Mouse (Mus musculus): ENCODE results near the gene P4ha1. TPM values are rescaled to one million over a fixed set of nuclear protein-coding genes. Genes with fewer than 3 reads are reported as not detected.

P4ha1 gene
- polyA plus RNA-seq, 2 experiments = 5.1 to 9.3 TPM

DNA sequence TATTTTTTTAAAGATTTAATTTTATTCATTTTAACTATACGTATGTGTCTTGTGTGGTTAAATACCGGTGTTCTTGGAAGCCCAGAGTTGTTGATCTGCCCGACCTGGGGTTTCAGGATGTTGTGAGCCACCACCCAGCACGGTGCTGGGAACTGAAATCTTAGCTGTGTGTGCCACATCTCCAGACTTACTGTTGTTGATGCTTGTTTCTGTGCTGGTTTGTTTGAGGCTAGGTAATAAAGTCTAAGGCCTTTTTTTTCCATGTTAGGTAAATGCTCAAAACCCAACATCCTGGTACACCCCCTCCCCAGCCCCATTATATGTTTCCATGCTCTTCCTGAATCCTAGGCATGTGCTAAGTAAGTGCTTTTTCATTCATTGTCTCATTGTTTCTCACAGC is 825 bp upstream of the P4ha1 start:
- H3K4me1 ChIP-seq (replicated peaks; ENCODE audit: control insufficient read depth in 2 of 2, insufficient read depth in 2 of 2, low read length in 1 of 2) = peaks cover 7 to 9% of the 10 kb centered on the region in 2 experiments
- H3K36me3 ChIP-seq (replicated peaks; ENCODE audit: control insufficient read depth, insufficient read depth, low read depth) = no peaks in the 10 kb centered on the region
- no peak for TF ChIP-seq EP300 (IDR thresholded peaks at IDR 0.05; ENCODE audit: low read depth)
- no peak for TF ChIP-seq CTCF (IDR thresholded peaks at IDR 0.05; ENCODE audit: low read depth)
- WGBS (ENCODE audit: insufficient replicate concordance) = 55% methylated on average over 4 of the region's 4 CpGs
- H3K4me3 ChIP-seq (ENCODE audit: insufficient read depth in 1 of 2, low read depth in 2 of 2, low read length in 2 of 2) = no peak overlapping the region; a peak in 1 of 4 replicates
- peak overlapping the region; percentile 85 for H3K9ac ChIP-seq (replicated peaks)
- no peak overlapping the region for H3K27ac ChIP-seq
- ATAC-seq (ENCODE audit: insufficient read depth) = no peak
- H3K27me3 ChIP-seq (ENCODE audit: control insufficient read depth, insufficient read depth, low read length) = no peaks in the 10 kb centered on the region
- H3K9me3 ChIP-seq (ENCODE audit: control insufficient read depth, low read length) = no peaks in the 10 kb centered on the region
- peak overlapping the region; percentile 95 for H3K4me2 ChIP-seq (ENCODE audit: low read depth)
- no peak for DNase-seq (ENCODE audit: low read depth in 3 of 3, low spot score in 3 of 3)

DNA sequence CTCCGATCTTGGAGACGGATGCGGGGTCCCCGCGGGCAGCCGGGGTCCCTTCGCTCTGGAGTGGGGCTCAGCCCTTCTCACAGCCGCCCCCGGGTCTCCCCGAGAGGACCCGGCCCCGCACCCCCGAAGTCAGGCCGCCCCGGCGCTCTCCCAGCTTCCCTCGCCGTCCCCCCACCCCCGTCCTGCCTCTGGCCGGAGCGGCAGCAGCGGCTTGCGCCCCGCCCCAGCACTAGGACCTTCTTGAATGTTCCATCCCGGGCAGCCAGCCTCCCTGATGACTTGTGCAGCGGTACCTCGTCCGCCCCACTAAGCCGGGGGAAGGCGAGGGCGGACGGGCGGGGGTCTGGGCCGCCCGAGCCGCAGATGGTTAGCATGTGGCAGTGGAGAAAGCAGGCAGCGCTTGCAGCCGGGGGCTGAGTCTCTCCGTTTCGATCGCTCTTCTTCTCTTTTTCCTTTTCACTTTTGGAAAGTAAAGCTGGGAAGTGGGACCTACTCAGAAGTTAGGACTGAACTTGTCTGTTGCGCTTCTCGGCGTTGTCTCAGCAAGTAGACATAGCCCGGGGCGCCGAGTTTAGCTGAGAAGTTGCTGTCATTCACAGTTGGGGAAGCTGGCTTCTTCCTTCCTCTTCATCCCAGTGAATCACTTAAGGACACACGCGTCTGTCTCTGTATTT is 529 bp downstream of the P4ha1 start:
- peak; percentile 36 to 49 (median 45) for DNase-seq (ENCODE audit: low read depth in 3 of 3, low spot score in 3 of 3)
- Histone ChIP-seq H3K9me3 (ENCODE audit: control insufficient read depth, low read length) (no peaks in the 10 kb centered on the region), H3K36me3 (replicated peaks; ENCODE audit: control insufficient read depth, insufficient read depth, low read depth) (no peaks in the 10 kb centered on the region), H3K4me3 (ENCODE audit: insufficient read depth in 1 of 2, low read depth in 2 of 2, low read length in 2 of 2) (peak overlapping the region; percentile 81 to 87), H3K4me2 (ENCODE audit: low read depth) (peak overlapping the region; percentile 95), H3K27me3 (ENCODE audit: control insufficient read depth, insufficient read depth, low read length) (no peaks in the 10 kb centered on the region), H3K4me1 (replicated peaks; ENCODE audit: control insufficient read depth in 2 of 2, insufficient read depth in 2 of 2, low read length in 1 of 2) (peaks cover 7 to 9% of the 10 kb centered on the region in 2 experiments), H3K27ac (peak overlapping the region; percentile 55), H3K9ac (replicated peaks) (peak overlapping the region; percentile 85)
- WGBS (ENCODE audit: insufficient replicate concordance) = under 1% methylated on average over 48 of the region's 49 CpGs
- peak; percentile 72 for ATAC-seq (ENCODE audit: insufficient read depth)
- no peak for TF ChIP-seq CTCF (IDR thresholded peaks at IDR 0.05; ENCODE audit: low read depth)
- TF ChIP-seq EP300 (IDR thresholded peaks at IDR 0.05; ENCODE audit: low read depth) = no peak

DNA sequence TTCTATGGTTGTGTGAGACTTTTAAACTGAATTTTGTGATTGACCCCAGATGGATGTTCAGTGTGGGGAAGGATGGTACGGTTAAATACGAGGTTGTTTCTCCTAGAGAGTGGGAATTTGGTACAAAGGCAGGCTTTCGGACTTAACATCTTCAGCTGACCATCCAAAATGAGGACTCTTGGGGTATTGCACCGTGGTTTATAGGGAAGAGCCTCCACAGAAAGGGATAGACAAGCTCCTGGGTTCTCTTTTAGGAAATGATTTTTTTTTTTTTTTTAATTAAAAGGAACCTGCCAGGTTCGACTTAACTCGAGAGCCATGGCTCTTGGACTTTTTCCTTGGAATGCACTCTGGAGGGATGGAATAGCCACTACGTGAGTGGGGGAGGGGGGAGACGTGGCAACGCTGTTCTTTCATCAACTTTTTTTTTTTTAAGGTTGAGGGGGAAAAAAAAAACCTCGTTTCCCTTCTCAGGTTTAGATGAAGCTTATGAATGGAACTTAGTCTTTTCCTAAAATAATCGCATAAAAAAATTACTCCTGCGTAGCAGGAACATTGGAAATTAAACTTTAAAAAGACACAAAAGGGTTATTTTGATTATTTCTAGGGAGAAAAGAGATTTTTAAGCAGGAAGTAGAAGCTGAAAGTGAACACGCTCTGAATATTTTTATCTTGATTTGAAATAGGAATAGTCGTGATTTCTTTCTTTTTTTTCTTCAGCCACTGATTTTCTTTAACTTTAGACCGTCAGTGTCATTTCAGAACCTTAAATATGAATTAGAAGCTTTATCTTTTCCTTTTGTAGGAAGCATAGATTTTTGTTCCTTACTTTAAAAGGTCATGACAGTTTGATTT is 1.4 kb downstream of the P4ha1 start:
- Histone ChIP-seq H3K27me3 (ENCODE audit: control insufficient read depth, insufficient read depth, low read length) (no peaks in the 10 kb centered on the region), H3K27ac (no peak overlapping the region), H3K9ac (replicated peaks) (peak overlapping the region; percentile 85), H3K4me3 (ENCODE audit: insufficient read depth in 1 of 2, low read depth in 2 of 2, low read length in 2 of 2) (peak overlapping the region; percentile 81 to 87), H3K9me3 (ENCODE audit: control insufficient read depth, low read length) (no peaks in the 10 kb centered on the region), H3K36me3 (replicated peaks; ENCODE audit: control insufficient read depth, insufficient read depth, low read depth) (no peaks in the 10 kb centered on the region), H3K4me2 (ENCODE audit: low read depth) (peak overlapping the region; percentile 95), H3K4me1 (replicated peaks; ENCODE audit: control insufficient read depth in 2 of 2, insufficient read depth in 2 of 2, low read length in 1 of 2) (peaks cover 7 to 9% of the 10 kb centered on the region in 2 experiments)
- 18% methylated on average over 15 of the region's 15 CpGs for WGBS (ENCODE audit: insufficient replicate concordance)
- DNase-seq (ENCODE audit: low read depth in 3 of 3, low spot score in 3 of 3) = no peak
- no peak for TF ChIP-seq CTCF (IDR thresholded peaks at IDR 0.05; ENCODE audit: low read depth)
- no peak for TF ChIP-seq EP300 (IDR thresholded peaks at IDR 0.05; ENCODE audit: low read depth)
- no peak for ATAC-seq (ENCODE audit: insufficient read depth)

DNA sequence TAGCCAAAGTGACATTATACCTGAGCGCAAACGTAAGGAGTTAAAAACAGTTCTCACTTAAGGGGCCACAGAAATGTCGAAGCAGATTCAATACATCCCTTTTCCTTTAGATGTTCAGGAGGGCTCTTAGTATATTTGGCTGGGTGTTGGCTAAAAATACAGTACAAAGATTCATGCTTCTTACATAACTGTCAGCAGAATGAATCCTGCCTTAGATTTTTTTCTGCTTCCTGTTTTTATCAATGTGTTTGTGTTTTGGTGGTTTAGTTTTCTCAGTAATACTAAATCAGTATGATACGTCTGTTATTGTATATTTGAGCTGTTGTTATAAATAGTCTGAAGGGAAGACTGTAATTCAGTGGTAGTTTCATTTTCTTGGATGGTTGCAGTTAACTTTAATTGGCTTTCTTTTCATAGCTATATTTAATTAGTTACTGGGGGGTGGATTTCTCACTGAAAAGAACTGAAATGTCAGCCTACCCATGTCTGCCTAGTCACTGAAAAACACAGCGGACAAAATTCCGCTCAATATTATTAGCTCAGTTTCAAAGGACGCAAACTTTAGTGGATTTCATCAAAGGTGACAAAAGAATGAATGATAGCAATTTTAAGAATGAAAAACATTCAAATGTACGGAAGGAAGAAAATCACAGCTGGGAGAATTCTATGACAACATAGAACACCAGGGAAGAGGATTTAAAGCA is 3.7 kb downstream of the P4ha1 start:
- WGBS (ENCODE audit: insufficient replicate concordance) = 76% methylated on average over 8 of the region's 8 CpGs
- peaks cover 16 to 18% of the 10 kb centered on the region in 2 experiments for H3K4me1 ChIP-seq (replicated peaks; ENCODE audit: control insufficient read depth in 2 of 2, insufficient read depth in 2 of 2, low read length in 1 of 2)
- no peak for ATAC-seq (ENCODE audit: insufficient read depth)

More for the DNA sequence above, 3.7 kb downstream of the P4ha1 start:
- H3K4me2 ChIP-seq (ENCODE audit: low read depth) = no peak overlapping the region
- DNase-seq (ENCODE audit: low read depth in 3 of 3, low spot score in 3 of 3) = no peak
- no peaks in the 10 kb centered on the region for H3K36me3 ChIP-seq (replicated peaks; ENCODE audit: control insufficient read depth, insufficient read depth, low read depth)
- no peak overlapping the region for H3K9ac ChIP-seq (replicated peaks)
- TF ChIP-seq EP300 (IDR thresholded peaks at IDR 0.05; ENCODE audit: low read depth) = no peak
- TF ChIP-seq CTCF (IDR thresholded peaks at IDR 0.05; ENCODE audit: low read depth) = no peak
- H3K27ac ChIP-seq = no peak overlapping the region
- H3K27me3 ChIP-seq (ENCODE audit: control insufficient read depth, insufficient read depth, low read length) = no peaks in the 10 kb centered on the region
- H3K9me3 ChIP-seq (ENCODE audit: control insufficient read depth, low read length) = no peaks in the 10 kb centered on the region
- H3K4me3 ChIP-seq (ENCODE audit: insufficient read depth in 1 of 2, low read depth in 2 of 2, low read length in 2 of 2) = no peak overlapping the region

Data from liver, embryonic 14.5 days (tissue).